Mouse (Mus musculus): ENCODE measurements around the gene Slc44a1. TPM values are rescaled to one million over a fixed set of nuclear protein-coding genes. Genes with fewer than 3 reads are reported as not detected.

Gene Slc44a1
- polyA plus RNA-seq, 1 experiment from 2014 or later = 51.5 TPM

- no peak overlapping the region for H3K4me2 ChIP-seq
- no peaks in the 10 kb centered on the region for H3K36me3 ChIP-seq (ENCODE audit: insufficient read depth)
- no peak for TF ChIP-seq CTCF (IDR thresholded peaks at IDR 0.05; ENCODE audit: low read depth)
- no peak overlapping the region for H3K27ac ChIP-seq (ENCODE audit: low read depth)
- H3K4me3 ChIP-seq (ENCODE audit: low read depth, low read length) = no peak overlapping the region
- H3K9ac ChIP-seq = no peak overlapping the region
- ATAC-seq (ENCODE audit: insufficient read depth) = no peak
- peaks cover 10% of the 10 kb centered on the region for H3K4me1 ChIP-seq (ENCODE audit: insufficient read depth)
- peak; percentile 70 for DNase-seq
- no peaks in the 10 kb centered on the region for H3K27me3 ChIP-seq (ENCODE audit: insufficient read depth, low read length)
- no peaks in the 10 kb centered on the region for H3K9me3 ChIP-seq (ENCODE audit: low read depth, low read length)
- WGBS = 65% methylated on average over 10 of the region's 10 CpGs
Observed at GRCm38 (mm10) chr4:53437110-53437755, 3.0 kb upstream of the Slc44a1 start.

GRCm38 (mm10) chr4:53438386-53438785 lies 1.8 kb upstream of the Slc44a1 start:
- H3K9me3 ChIP-seq (ENCODE audit: low read depth, low read length) = no peaks in the 10 kb centered on the region
- 71% methylated on average over 2 of the region's 2 CpGs for WGBS
- H3K36me3 ChIP-seq (ENCODE audit: insufficient read depth) = no peaks in the 10 kb centered on the region
- no peak for DNase-seq
- H3K4me1 ChIP-seq (ENCODE audit: insufficient read depth) = peaks cover 13% of the 10 kb centered on the region
- H3K4me2 ChIP-seq = no peak overlapping the region
- H3K27ac ChIP-seq (ENCODE audit: low read depth) = no peak overlapping the region
- H3K4me3 ChIP-seq (ENCODE audit: low read depth, low read length) = no peak overlapping the region
- H3K27me3 ChIP-seq (ENCODE audit: insufficient read depth, low read length) = no peaks in the 10 kb centered on the region
- no peak for TF ChIP-seq CTCF (IDR thresholded peaks at IDR 0.05; ENCODE audit: low read depth)
- H3K9ac ChIP-seq = no peak overlapping the region
- ATAC-seq (ENCODE audit: insufficient read depth) = no peak

- peak overlapping the region; percentile 91; the same call in 1 of the 2 replicates for H3K27ac ChIP-seq (ENCODE audit: low read depth)
- no peak for TF ChIP-seq CTCF (IDR thresholded peaks at IDR 0.05; ENCODE audit: low read depth)
- H3K4me2 ChIP-seq = peak overlapping the region; percentile 78
Observed at GRCm38 (mm10) chr4:53438836-53439480, 1.3 kb upstream of the Slc44a1 start.

GRCm38 (mm10) chr4:53439636-53440009 lies 590 bp upstream of the Slc44a1 start:
- no peak for DNase-seq
- peak overlapping the region; percentile 75 for H3K9ac ChIP-seq
- H3K36me3 ChIP-seq (ENCODE audit: insufficient read depth) = no peaks in the 10 kb centered on the region
- no peak for TF ChIP-seq CTCF (IDR thresholded peaks at IDR 0.05; ENCODE audit: low read depth)
- H3K9me3 ChIP-seq (ENCODE audit: low read depth, low read length) = no peaks in the 10 kb centered on the region
- peak overlapping the region; percentile 82 for H3K4me3 ChIP-seq (ENCODE audit: low read depth, low read length)
- H3K4me2 ChIP-seq = peak overlapping the region; percentile 78
- H3K4me1 ChIP-seq (ENCODE audit: insufficient read depth) = peaks cover 13% of the 10 kb centered on the region
- H3K27me3 ChIP-seq (ENCODE audit: insufficient read depth, low read length) = no peaks in the 10 kb centered on the region
- peak; percentile 0; the same call in 1 of the 2 replicates for ATAC-seq (ENCODE audit: insufficient read depth)
- 15% methylated on average over 9 of the region's 9 CpGs for WGBS
- H3K27ac ChIP-seq (ENCODE audit: low read depth) = peak overlapping the region; percentile 91

More at GRCm38 (mm10) chr4:53438836-53439480, 1.3 kb upstream of the Slc44a1 start:
- 40% methylated on average over 7 of the region's 7 CpGs for WGBS
- Histone ChIP-seq H3K9me3 (ENCODE audit: low read depth, low read length) (no peaks in the 10 kb centered on the region), H3K36me3 (ENCODE audit: insufficient read depth) (no peaks in the 10 kb centered on the region), H3K4me3 (ENCODE audit: low read depth, low read length) (peak overlapping the region; percentile 82), H3K27me3 (ENCODE audit: insufficient read depth, low read length) (no peaks in the 10 kb centered on the region), H3K9ac (peak overlapping the region; percentile 75; the same call in 1 of the 2 replicates), H3K4me1 (ENCODE audit: insufficient read depth) (peaks cover 13% of the 10 kb centered on the region)
- no peak for ATAC-seq (ENCODE audit: insufficient read depth)
- DNase-seq = no peak

GRCm38 (mm10) chr4:53440816-53441571 lies 781 bp downstream of the Slc44a1 start:
- H3K27ac ChIP-seq (ENCODE audit: low read depth) = peak overlapping the region; percentile 91
- H3K27me3 ChIP-seq (ENCODE audit: insufficient read depth, low read length) = no peaks in the 10 kb centered on the region
- WGBS = 1% methylated on average over 44 of the region's 45 CpGs
- peak overlapping the region; percentile 75 for H3K9ac ChIP-seq
- ATAC-seq (ENCODE audit: insufficient read depth) (peak; percentile 24), DNase-seq (peak; percentile 46)
- peaks cover 13% of the 10 kb centered on the region for H3K4me1 ChIP-seq (ENCODE audit: insufficient read depth)
- H3K4me2 ChIP-seq = peak overlapping the region; percentile 78
- peak overlapping the region; percentile 82 for H3K4me3 ChIP-seq (ENCODE audit: low read depth, low read length)
- no peaks in the 10 kb centered on the region for H3K36me3 ChIP-seq (ENCODE audit: insufficient read depth)
- H3K9me3 ChIP-seq (ENCODE audit: low read depth, low read length) = no peaks in the 10 kb centered on the region
- no peak for TF ChIP-seq CTCF (IDR thresholded peaks at IDR 0.05; ENCODE audit: low read depth)

GRCm38 (mm10) chr4:53441683-53442082 lies 1.5 kb downstream of the Slc44a1 start:
- H3K4me1 ChIP-seq (ENCODE audit: insufficient read depth) = peaks cover 13% of the 10 kb centered on the region

GRCm38 (mm10) chr4:53446216-53446615 lies 6.0 kb downstream of the Slc44a1 start:
- Histone ChIP-seq H3K27ac (ENCODE audit: low read depth) (no peak overlapping the region), H3K4me1 (ENCODE audit: insufficient read depth) (peaks cover 5% of the 10 kb centered on the region; the same call in 1 of the 2 replicates), H3K9me3 (ENCODE audit: low read depth, low read length) (no peaks in the 10 kb centered on the region), H3K4me2 (no peak overlapping the region), H3K27me3 (ENCODE audit: insufficient read depth, low read length) (no peaks in the 10 kb centered on the region), H3K4me3 (ENCODE audit: low read depth, low read length) (no peak overlapping the region), H3K36me3 (ENCODE audit: insufficient read depth) (no peaks in the 10 kb centered on the region), H3K9ac (no peak overlapping the region)
- ATAC-seq (ENCODE audit: insufficient read depth) (no peak), DNase-seq (no peak)
- 68% methylated on average over 3 of the region's 3 CpGs for WGBS
- no peak for TF ChIP-seq CTCF (IDR thresholded peaks at IDR 0.05; ENCODE audit: low read depth)

More at GRCm38 (mm10) chr4:53441683-53442082, 1.5 kb downstream of the Slc44a1 start:
- ATAC-seq (ENCODE audit: insufficient read depth) (no peak), DNase-seq (no peak)
- 30% methylated on average over 4 of the region's 4 CpGs for WGBS
- no peaks in the 10 kb centered on the region for H3K9me3 ChIP-seq (ENCODE audit: low read depth, low read length)
- H3K36me3 ChIP-seq (ENCODE audit: insufficient read depth) = no peaks in the 10 kb centered on the region
- H3K9ac ChIP-seq = no peak overlapping the region
- H3K27ac ChIP-seq (ENCODE audit: low read depth) = no peak overlapping the region
- peak overlapping the region; percentile 82 for H3K4me3 ChIP-seq (ENCODE audit: low read depth, low read length)
- TF ChIP-seq CTCF (IDR thresholded peaks at IDR 0.05; ENCODE audit: low read depth) = no peak
- peak overlapping the region; percentile 78 for H3K4me2 ChIP-seq
- H3K27me3 ChIP-seq (ENCODE audit: insufficient read depth, low read length) = no peaks in the 10 kb centered on the region
